Mouse (Mus musculus): Measurements from ENCODE around the gene Ebna1bp2.

DNA sequence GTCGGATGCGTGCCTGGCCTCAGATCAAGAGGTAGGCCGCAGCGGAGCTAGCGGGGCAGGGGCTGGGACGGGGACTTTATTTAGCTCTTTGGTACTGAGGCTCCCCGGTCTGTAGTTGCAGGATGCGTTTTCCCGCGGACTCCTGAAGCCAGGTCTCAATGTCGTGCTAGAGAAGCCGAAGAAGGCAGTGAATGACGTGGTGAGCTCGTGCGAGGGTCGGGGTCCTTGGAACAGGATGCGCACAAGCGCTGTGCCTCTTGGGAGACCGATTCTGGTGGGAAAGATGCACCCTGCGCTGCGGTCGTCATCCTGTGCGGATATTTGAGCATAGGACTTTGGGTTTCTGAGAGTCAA, 345 bp downstream of the Ebna1bp2 start:
- TF ChIP-seq CTCF (IDR thresholded peaks at IDR 0.05; ENCODE audit: borderline replicate concordance, insufficient read depth, low read length) (no peak), POLR2A (IDR thresholded peaks at IDR 0.05; ENCODE audit: low read depth, low read length) (no peak)

Data from embryonic fibroblast, embryonic 13.5 days (primary cell).